Mouse (Mus musculus): ENCODE measurements around the gene 1500009C09Rik. TPM values are rescaled to one million over a fixed set of nuclear protein-coding genes. Genes with fewer than 3 reads are reported as not detected.

Gene 1500009C09Rik
- polyA plus RNA-seq, 2 experiments: 0.02 TPM; not detected in 1

DNA sequence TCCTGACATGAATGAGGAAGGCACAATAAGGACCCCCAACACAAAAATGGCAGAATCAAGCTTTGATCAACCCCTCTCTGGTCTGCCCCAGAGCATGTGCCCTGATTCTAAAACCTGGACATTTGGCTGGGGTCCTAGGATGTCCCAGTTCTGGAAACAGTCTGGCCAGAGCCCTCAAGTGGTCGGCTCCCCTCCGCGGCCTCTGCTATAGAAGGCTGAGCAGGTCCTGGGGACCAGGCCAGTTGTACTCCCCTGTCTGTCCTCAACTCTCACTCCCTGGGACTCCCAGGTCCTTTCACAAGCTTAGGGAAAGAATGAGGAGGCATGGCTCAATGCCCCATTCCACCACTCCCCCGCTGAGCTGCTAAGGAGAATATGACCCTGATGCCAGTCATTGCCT is 39.0 kb upstream of the 1500009C09Rik start:
- 21% methylated on average over 4 of the region's 4 CpGs for WGBS (ENCODE audit: insufficient replicate concordance)
- no peaks in the 10 kb centered on the region for H3K36me3 ChIP-seq (replicated peaks; ENCODE audit: control insufficient read depth, insufficient read depth, low read depth)
- TF ChIP-seq CTCF (IDR thresholded peaks at IDR 0.05; ENCODE audit: low read depth) (no peak), EP300 (IDR thresholded peaks at IDR 0.05; ENCODE audit: low read depth) (no peak)
- H3K4me1 ChIP-seq (replicated peaks; ENCODE audit: control insufficient read depth in 2 of 2, insufficient read depth in 2 of 2, low read length in 1 of 2): no peaks in the 10 kb centered on the region
- H3K9me3 ChIP-seq (ENCODE audit: control insufficient read depth, low read length): no peaks in the 10 kb centered on the region
- no peak overlapping the region for H3K27ac ChIP-seq
- no peak for ATAC-seq (ENCODE audit: insufficient read depth)
- no peak overlapping the region for H3K9ac ChIP-seq (replicated peaks)
- no peak overlapping the region for H3K4me3 ChIP-seq (ENCODE audit: insufficient read depth in 1 of 2, low read depth in 2 of 2, low read length in 2 of 2)
- no peak for DNase-seq (ENCODE audit: low read depth in 3 of 3, low spot score in 3 of 3)
- H3K27me3 ChIP-seq (ENCODE audit: control insufficient read depth, insufficient read depth, low read length): peaks cover 72% of the 10 kb centered on the region
- H3K4me2 ChIP-seq (ENCODE audit: low read depth): no peak overlapping the region

DNA sequence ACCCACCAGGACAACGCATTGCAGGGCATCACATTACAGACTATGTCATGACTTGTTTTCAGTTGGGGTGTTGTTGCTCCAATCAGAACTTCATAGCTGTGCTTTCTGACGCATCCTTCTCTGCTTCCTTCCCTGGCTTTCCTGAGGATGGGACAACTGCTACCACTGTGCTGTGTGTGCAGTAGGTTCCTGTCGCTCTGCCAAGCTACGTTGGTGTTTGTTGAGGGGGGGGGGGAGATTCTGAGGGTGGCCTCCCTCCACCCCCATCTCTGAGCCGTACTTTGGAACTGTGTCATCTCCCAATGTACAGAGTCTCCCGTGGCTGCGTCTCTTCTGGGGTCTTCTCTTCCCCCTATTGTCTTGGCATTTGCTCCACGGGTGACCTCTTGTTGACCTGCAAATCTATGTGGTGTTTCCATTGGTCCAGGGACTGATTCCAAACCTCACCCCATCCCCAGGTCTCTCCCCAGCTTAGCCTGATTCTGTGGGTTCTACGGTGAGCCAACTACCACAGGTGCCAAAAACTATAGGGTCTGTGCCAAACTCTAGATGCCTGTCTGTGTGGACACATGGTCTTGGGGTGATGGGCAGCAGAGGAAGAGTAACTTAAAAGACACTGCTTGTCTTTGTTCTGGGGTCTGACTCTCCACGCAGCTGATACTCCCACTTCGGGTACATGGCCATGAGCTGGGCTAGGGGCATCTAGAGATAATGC is 36.7 kb upstream of the 1500009C09Rik start:
- H3K27ac ChIP-seq: no peak overlapping the region
- H3K27me3 ChIP-seq (ENCODE audit: control insufficient read depth, insufficient read depth, low read length): peaks cover 60% of the 10 kb centered on the region
- H3K9ac ChIP-seq (replicated peaks): no peak overlapping the region
- ATAC-seq (ENCODE audit: insufficient read depth) (no peak), DNase-seq (ENCODE audit: low read depth in 3 of 3, low spot score in 3 of 3) (no peak)
- WGBS (ENCODE audit: insufficient replicate concordance): 41% methylated on average over 11 of the region's 11 CpGs
- no peaks in the 10 kb centered on the region for H3K36me3 ChIP-seq (replicated peaks; ENCODE audit: control insufficient read depth, insufficient read depth, low read depth)
- H3K4me3 ChIP-seq (ENCODE audit: insufficient read depth in 1 of 2, low read depth in 2 of 2, low read length in 2 of 2): no peak overlapping the region
- no peak overlapping the region for H3K4me2 ChIP-seq (ENCODE audit: low read depth)
- no peaks in the 10 kb centered on the region for H3K9me3 ChIP-seq (ENCODE audit: control insufficient read depth, low read length)
- TF ChIP-seq CTCF (IDR thresholded peaks at IDR 0.05; ENCODE audit: low read depth) (no peak), EP300 (IDR thresholded peaks at IDR 0.05; ENCODE audit: low read depth) (no peak)
- no peaks in the 10 kb centered on the region for H3K4me1 ChIP-seq (replicated peaks; ENCODE audit: control insufficient read depth in 2 of 2, insufficient read depth in 2 of 2, low read length in 1 of 2)

DNA sequence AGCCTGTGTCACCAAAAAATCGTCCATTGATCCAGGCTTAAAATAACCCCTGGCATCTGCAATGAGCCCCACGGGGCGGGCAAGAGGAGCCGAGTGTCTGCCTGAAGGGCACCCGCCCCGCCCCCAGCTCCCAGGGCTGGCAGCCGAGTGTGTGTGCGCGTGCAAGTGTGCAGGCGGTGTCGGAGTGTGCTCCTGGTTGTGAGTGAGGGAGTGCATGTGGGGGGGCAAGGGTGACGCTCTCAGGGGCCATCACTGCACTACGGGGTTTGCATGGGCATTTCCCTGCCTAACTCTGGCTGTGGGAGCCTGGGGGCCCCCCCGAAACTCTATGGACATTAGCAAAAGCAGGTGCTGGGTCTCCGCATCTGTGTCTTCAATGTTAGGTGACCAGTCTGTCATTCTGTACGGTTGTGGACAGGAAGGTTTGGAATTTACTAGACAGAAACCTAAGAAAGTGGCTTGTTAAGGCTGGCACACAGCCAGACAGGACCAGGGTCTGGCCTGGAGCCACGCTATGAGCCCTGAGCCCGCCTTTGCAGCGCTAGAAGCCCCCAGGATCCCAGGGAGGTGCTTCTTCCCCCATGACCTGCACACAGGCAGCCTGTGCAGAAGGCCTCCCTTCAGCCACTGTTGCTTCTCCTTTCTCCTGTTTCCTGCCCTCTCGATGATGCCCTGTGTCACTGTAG is 35.9 kb upstream of the 1500009C09Rik start:
- no peak overlapping the region for H3K27ac ChIP-seq
- 50% methylated on average over 20 of the region's 20 CpGs for WGBS (ENCODE audit: insufficient replicate concordance)
- no peaks in the 10 kb centered on the region for H3K36me3 ChIP-seq (replicated peaks; ENCODE audit: control insufficient read depth, insufficient read depth, low read depth)
- H3K9me3 ChIP-seq (ENCODE audit: control insufficient read depth, low read length): no peaks in the 10 kb centered on the region
- TF ChIP-seq CTCF (IDR thresholded peaks at IDR 0.05; ENCODE audit: low read depth) (no peak), EP300 (IDR thresholded peaks at IDR 0.05; ENCODE audit: low read depth) (no peak)
- H3K4me1 ChIP-seq (replicated peaks; ENCODE audit: control insufficient read depth in 2 of 2, insufficient read depth in 2 of 2, low read length in 1 of 2): no peaks in the 10 kb centered on the region
- H3K4me3 ChIP-seq (ENCODE audit: insufficient read depth in 1 of 2, low read depth in 2 of 2, low read length in 2 of 2): no peak overlapping the region
- no peak overlapping the region for H3K4me2 ChIP-seq (ENCODE audit: low read depth)
- DNase-seq (ENCODE audit: low read depth in 3 of 3, low spot score in 3 of 3) (no peak), ATAC-seq (ENCODE audit: insufficient read depth) (no peak)
- H3K9ac ChIP-seq (replicated peaks): no peak overlapping the region
- H3K27me3 ChIP-seq (ENCODE audit: control insufficient read depth, insufficient read depth, low read length): peaks cover 52% of the 10 kb centered on the region

DNA sequence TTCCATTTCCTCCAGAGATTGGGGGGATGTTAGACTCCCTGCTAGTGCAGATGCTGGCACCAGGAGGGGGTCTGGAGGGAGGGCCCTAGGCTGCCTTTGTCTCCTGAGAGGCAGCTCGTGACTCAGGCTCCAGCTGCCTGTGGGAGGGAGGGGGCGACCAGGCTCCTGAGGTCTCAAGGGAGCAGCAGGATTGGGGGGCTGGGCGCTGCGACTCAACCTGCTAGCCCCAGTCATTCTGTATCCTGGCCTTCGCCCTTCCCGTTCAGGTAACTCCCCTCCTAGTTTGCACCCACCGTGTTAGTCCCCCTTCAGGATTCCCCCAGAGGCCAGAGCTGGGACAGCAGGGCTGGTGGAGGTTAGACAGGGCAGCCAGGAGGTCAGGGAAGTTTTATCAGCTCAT is 35.2 kb upstream of the 1500009C09Rik start:
- TF ChIP-seq CTCF (IDR thresholded peaks at IDR 0.05; ENCODE audit: low read depth) (peak; percentile 37), EP300 (IDR thresholded peaks at IDR 0.05; ENCODE audit: low read depth) (no peak)
- H3K9ac ChIP-seq (replicated peaks): no peak overlapping the region
- DNase-seq (ENCODE audit: low read depth in 3 of 3, low spot score in 3 of 3) (no peak), ATAC-seq (ENCODE audit: insufficient read depth) (no peak)
- no peaks in the 10 kb centered on the region for H3K9me3 ChIP-seq (ENCODE audit: control insufficient read depth, low read length)
- peaks cover 45% of the 10 kb centered on the region for H3K27me3 ChIP-seq (ENCODE audit: control insufficient read depth, insufficient read depth, low read length)
- no peaks in the 10 kb centered on the region for H3K4me1 ChIP-seq (replicated peaks; ENCODE audit: control insufficient read depth in 2 of 2, insufficient read depth in 2 of 2, low read length in 1 of 2)
- H3K4me2 ChIP-seq (ENCODE audit: low read depth): no peak overlapping the region
- no peak overlapping the region for H3K4me3 ChIP-seq (ENCODE audit: insufficient read depth in 1 of 2, low read depth in 2 of 2, low read length in 2 of 2)
- H3K27ac ChIP-seq: no peak overlapping the region
- 33% methylated on average over 7 of the region's 7 CpGs for WGBS (ENCODE audit: insufficient replicate concordance)
- no peaks in the 10 kb centered on the region for H3K36me3 ChIP-seq (replicated peaks; ENCODE audit: control insufficient read depth, insufficient read depth, low read depth)

DNA sequence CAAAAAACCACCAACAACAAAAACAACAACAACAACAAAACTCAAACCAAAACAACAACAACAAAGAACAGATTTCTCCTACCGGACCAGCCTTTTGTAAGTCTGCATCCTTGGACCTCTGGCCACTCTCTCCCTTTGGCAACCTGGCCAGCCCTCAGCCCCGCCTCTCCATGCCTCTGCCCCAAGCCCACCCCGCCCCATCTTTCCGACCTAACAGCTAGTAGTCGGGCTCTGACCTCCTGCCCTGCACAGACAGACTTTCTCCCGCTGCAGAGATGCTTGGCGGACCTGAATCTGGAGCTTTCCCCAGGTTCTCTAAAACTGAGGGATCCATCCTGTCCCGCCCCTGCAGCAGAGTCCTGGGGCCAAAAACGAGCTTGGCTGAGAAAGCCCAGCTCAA is 34.2 kb upstream of the 1500009C09Rik start:
- Histone ChIP-seq H3K27ac (no peak overlapping the region), H3K4me1 (replicated peaks; ENCODE audit: control insufficient read depth in 2 of 2, insufficient read depth in 2 of 2, low read length in 1 of 2) (no peaks in the 10 kb centered on the region), H3K9ac (replicated peaks) (no peak overlapping the region), H3K4me3 (ENCODE audit: insufficient read depth in 1 of 2, low read depth in 2 of 2, low read length in 2 of 2) (no peak overlapping the region), H3K36me3 (replicated peaks; ENCODE audit: control insufficient read depth, insufficient read depth, low read depth) (no peaks in the 10 kb centered on the region), H3K27me3 (ENCODE audit: control insufficient read depth, insufficient read depth, low read length) (peaks cover 38% of the 10 kb centered on the region), H3K4me2 (ENCODE audit: low read depth) (no peak overlapping the region), H3K9me3 (ENCODE audit: control insufficient read depth, low read length) (no peaks in the 10 kb centered on the region)
- no peak for ATAC-seq (ENCODE audit: insufficient read depth)
- 37% methylated on average over 9 of the region's 9 CpGs for WGBS (ENCODE audit: insufficient replicate concordance)
- no peak for DNase-seq (ENCODE audit: low read depth in 3 of 3, low spot score in 3 of 3)
- no peak for TF ChIP-seq CTCF (IDR thresholded peaks at IDR 0.05; ENCODE audit: low read depth)
